Mouse (Mus musculus) adrenal gland, postnatal 10 days (tissue): ENCODE results near the gene H1f0. TPM values are rescaled to one million over a fixed set of nuclear protein-coding genes. Genes with fewer than 3 reads are reported as not detected.

Experiments
- DNase-seq: peaks from one replicate; pipeline ENCODE4 v3.0.0; 2021; ENCODE audit warnings: mixed read lengths
- long read RNA-seq, 2 experiments: library from polyadenylated mRNA; stranded (forward); transcript quantifications; one replicate each; pipeline ENCODE4 v2.0.0; 2021
- total RNA-seq, 2 experiments: library from RNA; stranded (reverse); gene quantifications; 2 replicates each; pipeline ENCODE4 v1.2.3; 2021

The H1f0 gene
- total RNA-seq, result 100 to 1,000 TPM; 195 to 222 TPM
- long read RNA-seq, experiment 1, transcript H1f0-201 (1 exons, 2,055 nt), result major isoform, 219 of 219 reads
- long read RNA-seq, experiment 1, partial matches to known transcripts, result 0 of 219 reads
- long read RNA-seq, experiment 1, other reads (novel, unspliced or antisense), result 0 of 219 reads
- long read RNA-seq, experiment 2, transcript H1f0-201 (1 exons, 2,055 nt), result major isoform, 158 of 158 reads
- long read RNA-seq, experiment 2, partial matches to known transcripts, result 0 of 158 reads
- long read RNA-seq, experiment 2, other reads (novel, unspliced or antisense), result 0 of 158 reads

GRCm38 (mm10) chr15:79028237-79028738 is at the start of gene H1f0:
H1f0 (plus strand) TSS chr15:79028450.
- peak; percentile 98 for DNase-seq

DNA sequence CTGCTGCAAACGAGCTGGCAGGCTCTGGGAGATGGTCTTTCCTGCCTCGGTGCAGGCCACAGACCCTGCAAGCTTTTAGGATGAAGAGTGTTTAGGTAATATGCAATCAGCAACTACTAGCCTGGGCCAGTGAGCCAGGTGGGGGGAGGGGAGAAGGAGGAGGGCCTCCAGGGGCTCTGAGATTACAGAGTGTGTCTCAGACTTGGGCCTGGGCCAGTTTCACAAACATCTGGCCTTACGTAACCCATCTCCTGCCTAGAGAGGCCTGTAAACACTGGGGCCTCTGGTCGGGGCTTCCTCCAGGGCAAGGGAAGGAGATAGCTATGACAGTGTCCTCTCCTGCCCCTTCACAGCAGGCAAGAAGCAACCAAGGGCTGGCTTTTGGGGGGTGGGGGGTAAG is 49.4 kb upstream of the H1f0 start:
- peak; percentile 88 for DNase-seq

DNA sequence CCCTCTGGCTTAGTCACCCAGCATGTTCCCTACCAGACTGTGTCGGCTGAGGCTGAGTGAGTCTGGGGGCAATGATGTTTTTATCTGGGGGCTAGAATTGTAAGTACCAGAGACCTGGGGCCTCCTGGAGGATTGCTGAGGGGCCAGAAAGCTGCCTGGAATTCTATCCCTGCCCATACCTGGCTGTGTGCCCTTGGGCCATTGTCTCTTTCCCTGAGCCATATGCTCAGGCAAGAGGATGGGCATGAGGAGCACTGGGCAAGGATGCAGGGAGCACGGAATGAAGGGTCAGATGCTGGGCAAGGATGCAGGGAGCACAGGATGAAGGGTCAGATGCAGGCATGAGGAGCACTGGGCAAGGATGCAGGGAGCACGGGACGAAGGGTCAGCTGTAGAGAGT is 48.2 kb upstream of the H1f0 start:
- no peak for DNase-seq

DNA sequence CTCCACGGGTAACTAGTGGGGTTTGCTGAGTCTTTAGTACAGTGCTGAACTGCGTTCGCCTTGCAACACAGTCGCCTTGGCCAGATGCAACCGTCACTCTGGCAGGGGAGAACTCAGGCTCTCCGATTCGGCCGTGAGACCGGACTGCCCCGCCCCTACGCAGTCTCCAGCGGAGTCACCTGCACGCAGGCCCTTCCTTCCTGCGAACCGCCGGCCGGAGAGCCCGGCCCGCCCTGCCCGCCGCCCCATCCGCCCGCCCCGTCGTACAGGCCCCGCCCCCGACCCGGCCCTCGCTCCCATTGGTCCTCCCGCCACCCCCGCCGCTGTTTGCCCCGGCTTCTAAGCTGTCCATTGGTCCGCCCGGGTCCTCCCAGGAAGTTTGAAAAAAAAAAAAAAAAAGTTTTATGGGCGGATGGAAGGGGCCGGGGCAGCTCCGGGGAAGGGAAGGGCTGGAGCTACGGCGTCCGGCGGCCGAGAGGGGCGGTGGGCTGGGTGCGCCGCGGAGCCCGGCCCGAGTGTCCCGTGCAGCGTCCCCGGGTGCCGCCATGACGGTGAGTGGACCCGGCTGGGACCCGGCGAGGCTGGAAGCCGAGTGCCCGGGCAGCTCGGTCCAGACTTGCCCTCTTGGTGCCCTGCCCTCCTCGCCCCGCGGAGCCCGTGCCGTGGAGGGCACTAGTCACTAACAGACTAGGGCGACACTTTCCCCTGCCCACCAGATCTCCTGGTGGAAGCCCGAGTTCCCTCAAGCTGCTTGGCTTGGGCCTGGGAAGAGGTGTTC is 45.4 kb upstream of the H1f0 start:
- DNase-seq, result peak; percentile 95

DNA sequence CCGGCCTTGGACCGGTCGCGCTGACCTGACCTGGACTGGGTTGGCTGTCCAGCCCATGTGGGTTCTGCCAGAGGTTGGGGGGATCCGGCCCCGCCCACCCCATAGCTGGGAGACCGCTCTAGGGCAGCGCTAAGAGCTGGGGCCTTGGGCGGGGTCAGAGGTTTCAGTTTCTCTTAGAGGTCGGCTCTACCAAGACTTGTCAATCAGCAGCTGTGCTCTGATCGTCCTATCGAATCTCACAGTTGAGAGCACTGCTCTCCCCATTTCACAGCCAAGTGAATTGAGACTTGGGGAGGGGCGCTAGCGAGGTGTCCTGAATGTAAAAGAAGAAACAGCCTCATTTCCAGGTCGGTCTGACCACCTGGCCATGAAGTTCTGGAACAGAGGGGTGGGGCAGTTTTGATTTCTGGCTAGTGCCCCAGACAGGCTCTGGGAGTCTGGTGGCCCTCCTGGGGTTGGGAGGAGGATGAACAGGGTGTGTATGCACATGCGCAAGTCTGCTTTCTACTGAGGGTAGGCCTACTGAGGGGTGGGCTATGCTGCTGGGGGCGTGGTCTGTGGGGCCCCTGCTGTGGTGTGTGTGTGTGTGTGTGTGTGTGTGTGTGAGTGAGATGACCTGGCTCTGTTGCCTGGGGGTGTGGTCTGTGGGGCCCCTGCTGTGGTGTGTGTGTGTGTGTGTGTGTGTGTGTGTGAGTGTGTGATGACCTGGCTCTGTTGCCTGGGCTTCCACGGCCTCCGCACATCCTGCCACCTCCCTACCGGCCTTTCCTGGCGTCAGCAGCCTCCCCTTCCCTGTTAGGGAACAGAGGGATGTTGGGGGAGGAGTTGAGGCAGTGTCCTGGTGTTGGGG is 44.6 kb upstream of the H1f0 start:
- DNase-seq, result peak; percentile 69

GRCm38 (mm10) chr15:78984286-78984778 is 43.9 kb upstream of the H1f0 start:
- no peak for DNase-seq

DNA sequence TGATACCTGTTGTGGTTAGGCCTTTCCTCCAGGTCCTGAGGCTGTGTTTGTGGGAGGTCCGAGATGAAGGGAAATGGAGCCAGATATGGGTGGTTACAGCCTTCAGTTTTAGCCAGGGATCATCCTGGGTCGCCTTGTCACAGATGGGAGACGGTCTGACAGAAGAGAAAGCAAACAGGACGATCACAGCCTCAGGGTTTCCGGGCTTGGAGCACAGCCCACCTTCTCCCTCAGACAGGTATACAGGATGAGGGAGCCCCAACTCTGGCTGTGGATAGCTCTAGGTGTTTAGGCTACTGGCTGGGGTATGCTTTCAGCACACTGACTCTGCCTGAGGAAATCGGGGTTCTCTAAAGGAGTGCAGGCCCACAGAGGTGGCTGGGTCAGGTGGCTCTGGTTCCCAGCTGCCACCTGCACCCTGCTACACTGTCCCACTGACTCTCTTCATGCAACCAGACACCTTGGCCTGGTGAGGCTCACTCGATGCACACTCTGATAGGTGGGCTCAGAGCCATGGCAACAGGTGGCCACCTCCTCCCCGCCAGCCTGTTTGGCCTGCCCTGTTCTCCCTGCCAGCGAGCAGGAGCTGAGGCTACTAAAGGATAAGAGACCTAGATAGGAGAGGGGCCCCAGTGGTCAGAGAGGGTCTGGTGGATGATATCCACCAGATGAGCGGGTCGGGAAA is 41.6 kb upstream of the H1f0 start:
- no peak for DNase-seq

DNA sequence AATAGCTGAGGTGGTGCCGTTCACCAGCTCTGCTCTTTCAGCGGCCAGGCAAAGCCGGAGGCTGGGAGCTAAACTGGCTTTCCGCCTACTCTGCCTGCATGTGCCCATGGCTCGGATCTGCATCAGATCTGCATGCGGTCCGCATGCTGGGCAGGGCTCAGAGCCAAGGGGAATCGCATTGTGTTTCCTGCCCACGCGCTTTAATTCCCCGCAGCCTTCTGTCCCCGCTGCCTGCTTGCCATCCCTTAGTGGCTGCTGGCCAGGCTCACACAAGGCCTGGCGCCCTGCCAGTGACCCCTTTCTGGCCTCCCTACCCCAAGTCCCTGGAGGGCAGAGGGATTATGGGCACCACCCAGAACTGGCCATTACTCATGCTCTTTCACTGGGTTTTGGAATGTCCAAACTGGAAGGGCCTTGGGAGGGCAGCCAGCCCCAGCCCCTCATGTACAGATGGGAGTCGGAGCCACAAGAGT is 39.7 kb upstream of the H1f0 start:
- peak; percentile 93 for DNase-seq

DNA sequence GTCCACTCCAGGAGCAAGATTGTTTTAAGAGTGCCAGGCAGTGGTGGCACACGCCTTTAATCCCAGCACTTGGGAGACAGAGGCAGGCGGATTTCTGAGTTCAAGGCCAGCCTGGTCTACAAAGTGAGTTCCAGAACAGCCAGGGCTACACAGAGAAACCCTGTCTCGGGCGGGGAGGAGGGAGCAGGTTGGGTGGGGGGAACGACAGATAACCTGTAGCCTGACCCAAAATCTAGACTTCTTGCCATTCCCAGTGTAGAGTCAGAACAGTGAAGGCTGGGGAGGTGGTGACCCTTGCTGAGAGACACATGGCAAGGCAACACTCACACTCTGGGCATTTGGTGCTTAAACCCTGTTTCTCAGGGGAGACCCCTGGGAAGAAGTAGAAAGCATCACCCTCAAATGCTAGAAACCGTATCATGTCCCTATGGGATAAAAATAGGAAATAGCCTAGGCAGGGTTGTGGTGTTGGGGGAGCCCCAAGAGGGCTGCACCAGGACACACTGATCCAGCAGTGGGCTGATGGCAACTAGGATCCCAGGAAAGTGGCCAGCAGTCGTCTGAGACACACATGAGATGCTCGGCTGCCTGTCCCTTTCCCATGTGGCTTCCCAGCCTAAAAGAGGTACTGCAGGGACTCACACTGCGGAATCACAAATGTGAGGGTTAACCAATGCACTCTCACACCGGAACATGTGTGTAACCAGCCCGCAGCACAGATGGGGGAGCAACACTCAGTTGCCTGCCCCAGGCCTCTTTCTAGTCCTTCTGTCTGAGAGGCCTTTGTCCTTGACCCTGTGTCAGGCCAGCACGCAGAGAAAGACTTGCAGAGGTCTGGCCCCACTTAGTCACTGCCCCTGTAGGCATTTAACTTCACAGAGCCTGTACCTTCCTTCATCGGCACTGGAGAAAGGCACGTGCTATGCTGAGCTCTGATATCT is 38.8 kb upstream of the H1f0 start:
- no peak for DNase-seq

- DNase-seq, result no peak
Measured at GRCm38 (mm10) chr15:78990093-78990463, 38.2 kb upstream of the H1f0 start.

DNA sequence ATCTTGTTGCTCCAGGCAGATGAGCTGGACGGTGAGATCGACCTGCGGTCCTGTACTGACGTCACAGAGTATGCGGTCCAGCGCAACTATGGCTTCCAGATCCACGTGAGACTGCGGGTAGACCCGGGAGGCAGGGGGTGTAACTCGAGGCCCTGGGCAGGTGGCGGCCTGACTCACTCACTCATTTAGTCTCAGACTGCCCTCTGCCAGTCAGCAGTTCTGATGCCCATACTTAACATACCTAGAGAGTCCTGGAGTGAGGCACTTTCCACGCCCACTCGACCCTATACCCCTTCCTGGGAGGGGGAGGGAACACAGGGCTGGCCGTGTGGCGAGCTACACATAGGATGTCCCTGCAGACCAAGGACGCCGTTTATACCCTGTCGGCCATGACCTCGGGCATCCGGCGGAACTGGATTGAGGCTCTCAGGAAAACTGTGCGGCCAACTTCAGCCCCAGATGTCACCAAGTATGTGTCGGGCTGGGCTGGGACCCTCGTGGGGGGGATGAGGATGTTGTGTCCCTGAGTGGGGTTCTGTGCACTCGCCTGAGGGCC is 37.2 kb upstream of the H1f0 start:
- DNase-seq, result no peak

- no peak for DNase-seq
Measured at GRCm38 (mm10) chr15:78992235-78992634, 36.0 kb upstream of the H1f0 start.

DNA sequence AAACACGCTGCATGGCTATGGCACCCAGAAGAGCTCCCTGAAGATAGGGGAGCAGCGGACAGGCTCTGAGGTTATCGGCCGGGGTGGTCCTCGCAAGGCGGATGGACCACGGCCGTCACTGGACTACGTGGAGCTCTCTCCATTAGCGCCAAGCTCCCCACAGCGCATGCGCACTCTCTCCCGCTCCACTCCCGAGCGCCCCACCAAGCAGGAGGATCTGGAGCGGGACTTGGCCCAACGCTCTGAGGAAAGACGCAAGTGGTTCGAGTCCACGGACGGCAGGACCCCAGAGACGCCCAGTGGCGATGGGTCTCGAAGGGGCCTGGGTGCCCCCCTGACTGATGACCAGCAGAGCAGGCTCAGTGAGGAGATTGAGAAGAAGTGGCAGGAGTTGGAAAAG is 35.3 kb upstream of the H1f0 start:
- no peak for DNase-seq

DNA sequence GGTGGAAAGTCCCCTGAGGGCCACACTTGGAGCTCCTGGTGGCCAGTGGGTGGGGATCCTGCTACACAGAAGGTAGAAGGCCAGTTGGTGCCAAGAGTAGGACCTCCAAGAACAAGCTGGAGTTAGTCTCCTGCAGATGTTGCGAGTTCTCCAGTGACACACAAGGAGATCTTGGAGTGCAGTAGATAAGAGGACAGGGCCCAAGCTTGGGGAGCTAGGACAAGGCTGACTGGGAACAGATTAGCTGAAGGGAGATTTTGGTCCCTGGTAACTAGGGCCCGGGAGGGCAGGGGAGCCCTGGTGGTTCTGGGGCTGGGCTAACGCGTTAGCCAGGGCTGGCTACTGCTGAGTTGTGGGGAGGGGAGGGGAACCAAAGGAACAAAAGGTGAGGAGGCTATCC is 32.3 kb upstream of the H1f0 start:
- DNase-seq, result no peak

GRCm38 (mm10) chr15:78996663-78997062 is 31.6 kb upstream of the H1f0 start:
- no peak for DNase-seq

GRCm38 (mm10) chr15:78998348-78998747 is 29.9 kb upstream of the H1f0 start:
- no peak for DNase-seq

DNA sequence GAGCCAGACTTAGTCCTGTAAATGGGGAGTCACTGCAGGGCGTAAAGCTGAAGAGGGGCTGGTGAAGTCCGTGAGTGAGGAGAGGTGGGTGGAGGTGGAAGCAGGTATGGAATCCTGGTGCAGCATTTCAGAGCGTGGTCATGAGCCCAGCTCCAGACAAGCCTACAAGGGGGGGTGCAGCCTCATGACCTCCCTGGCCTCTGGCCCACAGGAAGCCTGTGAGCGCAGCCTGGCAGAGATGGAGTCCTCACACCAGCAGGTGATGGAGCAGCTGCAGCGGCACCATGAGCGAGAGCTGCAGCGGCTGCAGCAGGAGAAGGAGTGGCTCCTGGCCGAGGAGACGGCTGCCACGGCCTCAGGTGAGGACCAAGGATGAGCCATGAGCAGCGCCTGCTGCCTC is 28.7 kb upstream of the H1f0 start:
- no peak for DNase-seq

DNA sequence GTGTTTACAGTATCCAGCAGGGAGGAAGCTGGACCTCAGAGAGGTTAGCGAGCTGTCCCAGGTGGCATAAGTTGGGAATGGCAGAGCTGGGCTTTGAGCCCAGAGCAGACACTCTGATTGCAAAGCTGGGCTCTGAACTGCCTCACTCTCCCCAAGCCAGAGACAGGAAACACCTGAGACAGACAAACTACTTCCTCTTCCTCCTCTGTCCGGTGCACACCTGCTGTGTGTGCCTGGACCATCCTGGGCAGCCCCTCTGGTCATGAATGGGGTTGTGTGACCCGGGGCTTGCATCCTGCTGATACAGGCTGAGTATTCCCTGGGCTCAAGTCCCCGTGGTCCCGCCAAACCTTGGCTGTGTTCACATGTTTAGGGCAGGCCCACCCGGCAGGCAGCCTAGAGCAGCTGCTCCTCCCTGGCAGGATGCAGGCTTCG is 27.9 kb upstream of the H1f0 start:
- no peak for DNase-seq

GRCm38 (mm10) chr15:79001559-79001958 is 26.7 kb upstream of the H1f0 start:
- peak; percentile 29 for DNase-seq

DNA sequence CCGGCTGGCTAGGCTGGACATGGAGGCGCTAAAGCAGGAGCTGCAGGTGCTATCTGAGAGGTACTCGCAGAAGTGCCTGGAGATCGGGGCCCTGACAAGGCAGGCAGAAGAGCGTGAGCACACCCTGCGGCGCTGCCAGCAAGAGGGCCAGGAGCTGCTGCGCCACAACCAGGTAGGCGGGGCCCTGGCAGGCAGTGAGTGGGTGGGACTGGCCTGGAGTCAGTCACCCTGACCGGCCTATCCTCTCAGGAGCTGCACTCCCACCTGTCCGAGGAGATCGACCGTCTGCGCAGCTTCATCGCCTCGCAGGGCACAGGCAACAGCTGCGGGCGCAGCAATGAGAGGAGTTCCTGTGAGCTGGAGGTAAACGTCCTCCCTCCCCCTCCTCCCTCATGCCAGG is 26.2 kb upstream of the H1f0 start:
- peak; percentile 80 for DNase-seq
